In genomic region chr6:121184198-121185140, GRCm38 (mm10) we compare ENCODE assay signal across 8 mouse cellular contexts. TPM values are rescaled to one million over a fixed set of nuclear protein-coding genes. Genes with fewer than 3 reads are reported as not detected.
DNase-seq lines count a peak whose midpoint lies in the region; ATAC-seq and TF ChIP-seq lines count a peak whose summit lies in the region.

No protein-coding gene starts in this region.

- peak overlapping the region; percentile 57 for H3K27ac ChIP-seq in liver, embryonic 12.5 days
- peak overlapping the region; percentile 82 for H3K27ac ChIP-seq in stomach, postnatal 0 days (replicated peaks)

- H3K4me1 ChIP-seq in liver, embryonic 12.5 days, result peaks cover 28% of the 10 kb centered on the region
- no peaks in the 10 kb centered on the region for H3K4me1 ChIP-seq in stomach, postnatal 0 days (replicated peaks; ENCODE audit: control insufficient read depth, insufficient read depth)

- peak; percentile 82 for ATAC-seq in liver, embryonic 12.5 days
- peak; percentile 76 for ATAC-seq in stomach, postnatal 0 days (ENCODE audit: low FRiP score, low TSS enrichment)

- no peak for TF ChIP-seq POLR2A in myocyte (IDR thresholded peaks at IDR 0.05; ENCODE audit: insufficient read length, low read depth)

- peak; percentile 61 for DNase-seq in B cell, adult 2 months
- DNase-seq in ZHBTc4 (ENCODE audit: low read depth, low spot score), result peak; percentile 74
- peak; percentile 86 for DNase-seq in embryo, embryonic 10 days (ENCODE audit: low spot score)
- peak; percentile 46 for DNase-seq in heart, adult 8-10 months (ENCODE audit: low spot score)
- peak; percentile 58 to 68 for DNase-seq in kidney, adult 8-10 months
- DNase-seq in stomach, postnatal 0 days (ENCODE audit: low spot score), result peak; percentile 67

- H3K4me3 ChIP-seq in liver, embryonic 12.5 days, result peak overlapping the region; percentile 74
- peak overlapping the region; percentile 63 for H3K4me3 ChIP-seq in myocyte
- H3K4me3 ChIP-seq in stomach, postnatal 0 days (ENCODE audit: low read depth, low read length), result peak overlapping the region; percentile 72

- no peaks in the 10 kb centered on the region for H3K9me3 ChIP-seq in liver, embryonic 12.5 days (replicated peaks)
- no peaks in the 10 kb centered on the region for H3K9me3 ChIP-seq in stomach, postnatal 0 days (ENCODE audit: control insufficient read depth, low read length)

- no peaks in the 10 kb centered on the region; the same call in 1 of the 2 replicates for H3K27me3 ChIP-seq in liver, embryonic 12.5 days (replicated peaks)
- H3K27me3 ChIP-seq in myocyte (ENCODE audit: control insufficient read depth, insufficient read depth, insufficient read length), result no peaks in the 10 kb centered on the region
- no peaks in the 10 kb centered on the region for H3K27me3 ChIP-seq in stomach, postnatal 0 days (ENCODE audit: control insufficient read depth, insufficient read depth, low read length)

- TF ChIP-seq CTCF in stomach, postnatal 0 days (IDR thresholded peaks at IDR 0.05; ENCODE audit: low read depth), result peak; percentile 89

- no peak for TF ChIP-seq EP300 in stomach, postnatal 0 days (optimal IDR thresholded peaks at IDR 0.05)

- no peak overlapping the region for H3ac ChIP-seq in myocyte (ENCODE audit: control insufficient read depth, insufficient read length)

- peak overlapping the region; percentile 98 for H3K4me2 ChIP-seq in liver, embryonic 12.5 days
- peak overlapping the region; percentile 99 for H3K4me2 ChIP-seq in myocyte (ENCODE audit: low read depth)
- peak overlapping the region; percentile 99 for H3K4me2 ChIP-seq in stomach, postnatal 0 days (replicated peaks; ENCODE audit: low read depth)

- H3K9ac ChIP-seq in liver, embryonic 12.5 days, result peak overlapping the region; percentile 77
- H3K9ac ChIP-seq in stomach, postnatal 0 days (ENCODE audit: low read length), result peak overlapping the region; percentile 72

- no peaks in the 10 kb centered on the region for H3K79me2 ChIP-seq in myocyte (ENCODE audit: control insufficient read depth, insufficient read depth)

- H3K36me3 ChIP-seq in liver, embryonic 12.5 days, result peaks cover 30% of the 10 kb centered on the region
- H3K36me3 ChIP-seq in myocyte (ENCODE audit: control insufficient read depth, insufficient read depth), result no peaks in the 10 kb centered on the region
- peaks cover 5% of the 10 kb centered on the region; the same call in 1 of the 2 replicates for H3K36me3 ChIP-seq in stomach, postnatal 0 days (ENCODE audit: control insufficient read depth, insufficient read depth, low read length)

- WGBS in liver, embryonic 12.5 days (ENCODE audit: insufficient replicate concordance), result under 1% methylated on average over 35 of the region's 35 CpGs
- WGBS in stomach, postnatal 0 days, result 2% methylated on average over 35 of the region's 35 CpGs

TF ChIP-seq in myocyte, 11 proteins besides CTCF, POLR2A, EP300 and RAD21:
- TF ChIP-seq MAX (IDR thresholded peaks at IDR 0.05; ENCODE audit: low read depth) (no peak), MYOD1 (IDR thresholded peaks at IDR 0.05; ENCODE audit: control insufficient read depth in 1 of 3, insufficient read length in 2 of 3, low read depth in 2 of 3) (peak in 1 of 3 experiments; percentile 32), TCF3 (IDR thresholded peaks at IDR 0.05; ENCODE audit: insufficient read length, low read depth) (no peak), E2F4 (IDR thresholded peaks at IDR 0.05; ENCODE audit: insufficient read depth) (no peak), REST (IDR thresholded peaks at IDR 0.05; ENCODE audit: insufficient read depth, insufficient read length) (no peak), MYOG (IDR thresholded peaks at IDR 0.05; ENCODE audit: control insufficient read depth in 1 of 3, insufficient read depth in 1 of 3, insufficient read length in 2 of 3, low read depth in 2 of 3) (no peak)

RNA-seq across cellular contexts. Expression of gene Pex26, which starts 1.0 kb away (rescaled TPM):
- 1 to 10 TPM; 5.9 to 6.6 (median 6.3) TPM for total RNA-seq in heart, adult 8-10 months (2022)
- polyA plus RNA-seq in liver, embryonic 12.5 days (2016; fragmentation: Nextera tagmentation; extraction: Ambion mirVana), result 5.3 and 5.5 TPM in 2 replicates
- 2.0 TPM for polyA plus RNA-seq in myocyte (2012; fragmentation: generic; extraction: Trizol)
- 6.2 and 6.5 TPM in 2 replicates for polyA plus RNA-seq in stomach, postnatal 0 days (2015; fragmentation: Nextera tagmentation; extraction: Ambion mirVana)

RNA-seq across cellular contexts. Expression of gene Tuba8, which starts 26.0 kb away (rescaled TPM):
- total RNA-seq in heart, adult 8-10 months (2022), result 100 to 1,000 TPM; 175 to 206 (median 179) TPM
- polyA plus RNA-seq in liver, embryonic 12.5 days (2016; fragmentation: Nextera tagmentation; extraction: Ambion mirVana), result 7.2 and 8.4 TPM in 2 replicates
- not detected for polyA plus RNA-seq in myocyte (2012; fragmentation: generic; extraction: Trizol)
- 0.06 and 0.13 TPM in 2 replicates for polyA plus RNA-seq in stomach, postnatal 0 days (2015; fragmentation: Nextera tagmentation; extraction: Ambion mirVana)

RNA-seq across cellular contexts. Expression of gene Mical3, which starts 53.7 kb away (rescaled TPM):
- 100 to 1,000 TPM; 112 to 130 (median 120) TPM for total RNA-seq in heart, adult 8-10 months (2022)
- polyA plus RNA-seq in liver, embryonic 12.5 days (2016; fragmentation: Nextera tagmentation; extraction: Ambion mirVana), result 12.8 and 13.7 TPM in 2 replicates
- polyA plus RNA-seq in myocyte (2012; fragmentation: generic; extraction: Trizol), result 17.7 TPM
- polyA plus RNA-seq in stomach, postnatal 0 days (2015; fragmentation: Nextera tagmentation; extraction: Ambion mirVana), result 4.1 and 4.5 TPM in 2 replicates

Comparison
In these comparisons a context has a peak if more than half of its experiments do, and no peak if none do; other contexts are left out.
1. Peak in every context shown above with its lines: DNase-seq, ATAC-seq, H3K4me3 ChIP-seq and H3K27ac ChIP-seq.